Mouse (Mus musculus): ENCODE measurements at regions not wholly inside any gene's neighbourhood (a gene's known extent, or its start where the extent isn't known, plus 50 kb on each side); places are given as distances from the start of the nearest gene placed in this dataset.

DNA sequence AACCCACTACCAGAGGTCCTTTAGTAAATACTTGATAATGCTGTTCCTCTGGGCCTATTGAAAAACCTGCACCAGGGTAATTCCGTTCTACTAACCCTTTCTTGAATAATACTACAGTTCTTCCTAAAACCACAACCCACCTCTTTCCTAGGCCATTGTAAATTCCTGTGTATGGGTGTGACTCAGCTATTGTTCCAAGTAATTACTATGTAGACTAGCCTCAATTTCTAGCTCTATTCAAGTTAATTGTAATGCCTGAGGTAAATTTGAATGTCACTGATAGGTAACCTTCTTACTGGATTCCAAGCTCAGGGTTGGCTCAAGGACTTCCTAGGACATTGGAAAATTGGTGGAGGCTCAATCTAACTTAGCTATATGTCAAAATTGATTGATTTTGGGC, 185.1 kb upstream of the Slc5a7 start:
- DNase-seq = no peak

DNA sequence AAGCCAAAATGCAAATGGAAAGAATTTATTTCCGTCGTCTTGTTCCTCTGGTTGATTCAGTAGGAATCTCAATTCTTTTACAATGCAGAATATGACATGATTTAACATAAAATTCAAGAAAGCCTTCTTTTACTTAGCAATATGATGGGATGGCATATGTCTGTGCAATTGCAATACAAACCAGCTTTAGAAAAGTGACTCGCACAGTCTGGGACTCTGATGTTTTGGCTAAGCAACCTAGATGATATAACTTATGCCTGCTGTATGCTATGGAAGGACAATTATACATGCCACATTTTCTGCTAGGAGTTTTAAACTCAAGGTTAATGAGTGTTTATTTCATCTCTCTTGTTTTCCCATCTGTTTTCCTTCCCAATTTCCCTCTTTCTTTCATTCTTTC, 141.1 kb upstream of the Slc5a7 start:
- DNase-seq = no peak

DNA sequence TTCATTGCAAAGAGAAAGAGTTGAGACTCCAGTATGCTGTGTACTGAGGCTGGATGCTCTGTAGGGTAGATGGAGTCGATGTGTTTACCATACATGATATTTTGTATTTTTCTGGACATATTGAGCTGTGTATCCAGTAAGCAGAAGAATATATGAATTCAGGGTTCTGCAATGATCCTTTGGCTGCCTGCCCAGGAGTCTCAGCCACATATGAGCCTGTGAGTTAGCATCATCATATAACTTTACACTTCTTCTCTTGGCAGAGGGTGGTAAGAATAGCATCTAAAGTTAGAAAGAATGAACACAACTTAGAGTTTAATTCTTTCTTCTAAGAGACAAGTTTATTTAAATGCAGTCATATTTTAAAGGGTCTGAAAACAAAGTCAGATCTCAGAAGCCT, 139.6 kb upstream of the Slc5a7 start:
- no peak for DNase-seq

DNA sequence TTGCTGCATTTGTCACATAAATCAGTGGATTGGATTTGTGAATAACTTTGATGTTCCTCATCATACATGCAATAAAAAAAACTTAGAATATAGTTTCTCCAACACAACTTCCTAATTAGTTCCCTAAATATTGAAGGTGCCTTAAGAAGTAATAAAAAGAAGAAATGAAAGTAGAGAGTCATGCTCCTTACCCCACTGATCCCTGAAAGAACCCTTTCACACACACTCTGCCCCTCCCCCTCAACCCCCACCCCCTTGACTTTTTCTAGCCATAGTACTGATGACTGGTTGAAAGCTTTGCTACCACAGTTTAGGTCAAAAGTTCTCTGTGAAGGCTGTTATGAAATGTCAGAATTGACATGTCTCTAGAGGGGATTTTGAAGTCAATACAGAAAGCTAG, 131.1 kb upstream of the Slc5a7 start:
- no peak for DNase-seq

DNA sequence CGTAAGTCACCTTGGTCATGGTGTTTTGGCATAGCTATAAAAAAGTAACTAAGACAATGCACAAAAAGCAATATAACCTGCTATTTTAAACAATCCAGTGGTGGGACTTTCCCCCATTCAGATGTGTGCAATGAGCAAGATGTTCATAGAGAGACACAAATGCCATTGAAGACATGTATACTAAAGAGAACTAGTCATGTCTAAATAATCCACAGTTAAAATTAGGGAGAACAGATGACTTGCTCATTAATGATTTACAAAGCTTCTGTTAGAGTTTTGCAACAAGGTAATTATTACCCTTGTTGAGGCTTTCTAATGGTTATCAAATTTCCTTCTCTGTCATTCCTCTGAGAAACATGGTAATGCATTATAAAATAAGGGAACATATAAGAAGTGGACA, 115.4 kb upstream of the Slc5a7 start:
- no peak for DNase-seq

DNA sequence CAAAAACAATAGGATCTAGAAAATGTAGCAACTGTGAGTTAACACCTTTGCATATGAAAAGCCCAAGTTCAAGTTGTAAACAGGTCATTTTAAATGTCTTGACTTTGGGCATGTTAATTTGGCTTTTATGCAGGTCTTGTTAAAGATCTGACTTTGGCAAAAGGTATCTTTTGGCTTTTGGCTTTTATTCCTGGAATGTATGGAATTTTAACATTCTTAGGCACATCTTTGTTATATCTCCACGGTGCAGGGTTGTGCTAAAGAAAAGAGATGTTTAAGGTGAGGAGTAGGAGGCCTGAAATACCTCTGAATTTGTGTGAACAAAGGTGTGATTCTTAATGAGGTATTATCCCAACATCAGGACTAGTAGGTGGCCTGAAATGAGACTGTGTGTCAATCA, 97.6 kb upstream of the Slc5a7 start:
- DNase-seq = no peak

DNA sequence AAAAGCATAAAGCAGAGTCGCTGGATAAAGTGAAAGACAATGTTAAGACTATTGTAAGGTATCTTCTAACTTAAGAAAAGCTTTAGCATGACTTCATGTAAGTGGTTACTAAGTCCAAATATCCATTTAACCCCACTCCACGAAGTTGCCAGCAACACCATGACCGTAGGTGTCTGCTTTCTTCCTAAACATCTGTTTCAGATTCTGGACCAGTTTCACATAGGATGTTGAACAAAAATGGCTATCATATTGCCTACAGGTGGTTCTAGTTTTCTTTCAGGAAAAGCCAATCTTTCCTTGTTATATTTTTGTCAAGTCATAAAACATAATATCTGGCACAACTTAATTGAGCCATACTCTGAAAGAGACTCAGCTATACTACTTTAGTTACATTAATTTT, 78.7 kb upstream of the Slc5a7 start:
- DNase-seq = peak; percentile 37

DNA sequence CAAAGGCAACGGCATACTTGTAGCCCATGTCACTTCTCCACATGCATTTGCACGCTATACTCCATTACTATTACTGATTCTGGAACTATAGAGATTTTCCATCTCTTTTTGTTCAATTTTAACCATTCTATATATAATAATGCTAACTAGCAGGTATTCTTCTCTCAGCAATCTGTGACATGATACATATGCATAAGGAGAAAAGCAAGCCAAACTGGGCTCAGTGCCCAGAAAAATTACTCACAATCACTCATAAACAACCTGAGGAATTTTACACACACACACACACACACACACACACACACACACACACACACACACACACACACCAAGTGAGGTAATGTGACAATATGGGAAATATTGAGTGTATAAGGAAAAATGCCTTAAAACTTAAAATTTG, 69.8 kb upstream of the Slc5a7 start:
- DNase-seq = no peak

DNA sequence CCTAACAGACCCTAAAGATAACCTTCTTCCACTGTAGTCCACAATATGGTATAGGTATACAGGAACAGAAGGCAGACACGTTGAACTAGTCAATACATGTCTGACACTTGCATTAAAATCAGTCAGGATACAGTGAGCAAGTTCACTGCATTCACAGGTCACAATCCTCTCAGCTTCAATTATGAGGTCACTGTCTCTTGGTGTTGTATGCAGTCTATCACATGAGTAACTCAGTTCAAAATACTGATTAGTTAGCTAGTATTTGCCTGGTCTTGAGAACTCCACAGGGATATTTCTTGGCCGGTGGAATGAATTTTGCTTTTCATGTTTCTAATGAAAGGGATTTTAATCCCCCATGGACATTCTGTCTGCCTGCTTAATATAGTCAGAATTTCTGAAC, 69.1 kb upstream of the Slc5a7 start:
- no peak for DNase-seq

DNA sequence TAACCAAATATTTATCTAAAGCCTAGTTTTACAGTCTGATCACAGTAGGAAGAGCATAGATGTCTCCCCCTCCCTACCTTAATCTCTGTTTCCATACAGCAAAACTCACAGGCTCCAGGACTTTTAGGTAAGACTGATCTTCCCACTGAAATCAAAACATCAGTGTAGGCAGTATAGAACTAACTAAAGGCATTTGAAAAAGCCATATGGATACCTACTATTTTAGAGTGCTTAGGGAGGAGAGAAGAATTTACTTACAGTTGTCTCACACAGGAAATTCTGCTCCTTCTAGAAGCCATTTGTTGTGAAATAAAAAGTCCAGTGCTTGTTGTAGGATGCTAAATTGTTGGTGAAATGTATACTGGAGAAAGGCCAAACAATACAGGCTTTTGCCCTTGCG, 64.2 kb upstream of the Slc5a7 start:
- no peak for DNase-seq

DNA sequence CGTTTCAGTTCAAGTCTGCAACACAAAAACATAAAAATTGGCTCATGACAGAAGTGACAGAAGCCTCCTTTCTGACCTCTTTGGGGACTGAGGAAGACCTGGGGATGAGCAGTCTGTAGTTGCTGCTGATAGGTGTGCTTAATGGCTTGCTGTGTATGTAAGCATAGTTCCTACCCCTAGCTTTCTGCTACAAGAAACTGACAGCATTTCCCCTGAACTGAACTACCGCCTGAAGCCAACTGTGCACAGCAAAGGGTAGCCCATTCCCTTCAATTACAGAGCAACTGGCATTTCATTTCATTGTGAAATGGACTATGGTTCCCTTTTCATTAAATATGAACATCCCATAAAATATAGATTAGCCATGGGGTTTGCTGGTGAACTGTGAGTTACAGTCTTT, 54.2 kb upstream of the Slc5a7 start:
- no peak for DNase-seq

DNA sequence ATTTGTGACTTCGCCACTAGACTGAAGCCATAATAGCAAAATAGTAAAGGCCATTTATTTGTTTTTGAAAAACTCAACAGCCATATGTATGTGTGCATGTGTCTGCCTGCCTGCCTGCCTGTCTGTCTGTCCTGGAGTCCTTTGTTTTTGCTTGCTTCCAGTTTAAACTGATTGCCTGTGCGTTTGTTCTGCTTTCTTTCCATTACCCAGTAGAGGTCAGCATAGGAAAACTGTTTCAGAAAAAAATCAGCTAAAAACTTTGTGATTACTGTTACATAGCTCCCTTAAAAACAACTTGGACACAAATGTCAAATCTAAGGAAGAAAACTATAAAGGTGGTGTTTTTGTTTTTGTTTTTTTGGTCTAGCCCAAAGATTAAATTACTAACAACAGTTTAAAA, 52.0 kb upstream of the Slc5a7 start:
- DNase-seq = peak; percentile 13
